Comparison of ENCODE assay signal across 21 mouse cellular contexts in genomic region chrX:8901906-8902472, GRCm38 (mm10). TPM values are rescaled to one million over a fixed set of nuclear protein-coding genes. Genes with fewer than 3 reads are reported as not detected.
DNase-seq lines count a peak whose midpoint lies in the region; ATAC-seq lines count a peak whose summit lies in the region.
"Had no signal": no experiment of that assay in that cellular context is flagged by ENCODE, and none has a peak within 500 bp of the region (broad histone marks: within the 10 kb centered on the region; RNA-seq: fewer than 3 reads in every experiment).

No protein-coding gene starts in this region.

- no peak overlapping the region for H3K9ac ChIP-seq in neural tube, embryonic 13.5 days
- no peak overlapping the region for H3K9ac ChIP-seq in hindbrain, embryonic 15.5 days
- no peak overlapping the region for H3K9ac ChIP-seq in neural tube, embryonic 15.5 days (replicated peaks)
- H3K9ac ChIP-seq in intestine, embryonic 15.5 days, result no peak overlapping the region
- H3K9ac ChIP-seq: liver, embryonic 13.5 days; neural tube, embryonic 12.5 days had no signal

- DNase-seq in cerebellum, postnatal 10 days, result peak; percentile 19 to 30
- DNase-seq in cerebellum, adult 9-10 months, result no peak
- DNase-seq in neural tube, embryonic 10.5 days (ENCODE audit: extremely low spot score, low spot score), result no peak
- DNase-seq in spleen, postnatal 4 days (ENCODE audit: low spot score in 2 of 2), result no peak
- DNase-seq: B cell, adult 2 months; cerebellum, adult 9-11 months; gastrocnemius, postnatal 36 days; liver, embryonic 13.5 days; right cerebral cortex, postnatal 14 days; thymus, postnatal 36 days had no signal

- H3K4me3 ChIP-seq in neural tube, embryonic 13.5 days, result no peak overlapping the region
- H3K4me3 ChIP-seq in hindbrain, embryonic 15.5 days, result no peak overlapping the region
- H3K4me3 ChIP-seq in neural tube, embryonic 15.5 days (replicated peaks), result no peak overlapping the region
- no peak overlapping the region for H3K4me3 ChIP-seq in intestine, embryonic 15.5 days (replicated peaks)
- H3K4me3 ChIP-seq: liver, embryonic 13.5 days; neural tube, embryonic 12.5 days had no signal

- WGBS in neural tube, embryonic 13.5 days, result 27% methylated on average over 7 of the region's 7 CpGs
- WGBS in hindbrain, embryonic 15.5 days, result 33% methylated on average over 7 of the region's 7 CpGs
- 46% methylated on average over 7 of the region's 7 CpGs for WGBS in neural tube, embryonic 15.5 days
- 36% methylated on average over 7 of the region's 7 CpGs for WGBS in intestine, embryonic 15.5 days

- no peaks in the 10 kb centered on the region for H3K27me3 ChIP-seq in neural tube, embryonic 13.5 days
- no peaks in the 10 kb centered on the region for H3K27me3 ChIP-seq in hindbrain, embryonic 15.5 days
- no peaks in the 10 kb centered on the region for H3K27me3 ChIP-seq in neural tube, embryonic 15.5 days (replicated peaks)
- H3K27me3 ChIP-seq in intestine, embryonic 15.5 days (replicated peaks), result no peaks in the 10 kb centered on the region
- H3K27me3 ChIP-seq: liver, embryonic 13.5 days; neural tube, embryonic 12.5 days had no signal

- H3K27ac ChIP-seq in neural tube, embryonic 13.5 days (replicated peaks), result no peak overlapping the region
- H3K27ac ChIP-seq in hindbrain, embryonic 15.5 days (replicated peaks), result no peak overlapping the region
- no peak overlapping the region for H3K27ac ChIP-seq in neural tube, embryonic 15.5 days (replicated peaks)
- H3K27ac ChIP-seq in intestine, embryonic 15.5 days, result no peak overlapping the region
- H3K27ac ChIP-seq: liver, embryonic 13.5 days; neural tube, embryonic 12.5 days had no signal

- no peaks in the 10 kb centered on the region; the same call in 1 of the 2 replicates for H3K4me1 ChIP-seq in neural tube, embryonic 13.5 days (replicated peaks)
- H3K4me1 ChIP-seq in hindbrain, embryonic 15.5 days (replicated peaks), result peaks cover 4% of the 10 kb centered on the region; the same call in 1 of the 2 replicates
- H3K4me1 ChIP-seq in neural tube, embryonic 15.5 days, result peaks cover 6% of the 10 kb centered on the region
- no peaks in the 10 kb centered on the region for H3K4me1 ChIP-seq in intestine, embryonic 15.5 days (replicated peaks)
- H3K4me1 ChIP-seq: liver, embryonic 13.5 days; neural tube, embryonic 12.5 days had no signal

- no peak overlapping the region for H3K4me2 ChIP-seq in neural tube, embryonic 13.5 days
- no peak overlapping the region for H3K4me2 ChIP-seq in hindbrain, embryonic 15.5 days
- H3K4me2 ChIP-seq in neural tube, embryonic 15.5 days, result no peak overlapping the region
- H3K4me2 ChIP-seq in intestine, embryonic 15.5 days (replicated peaks), result no peak overlapping the region
- H3K4me2 ChIP-seq: heart, embryonic 11.5 days; liver, embryonic 13.5 days; neural tube, embryonic 12.5 days had no signal

- ATAC-seq in neural tube, embryonic 13.5 days (ENCODE audit: low read depth), result 0 out of 2 replicates have a peak, but pooled peaks have one; percentile 40
- ATAC-seq in hindbrain, embryonic 15.5 days (ENCODE audit: low FRiP score, low read depth), result peak; percentile 76
- peak; percentile 24; the same call in 1 of the 2 replicates for ATAC-seq in neural tube, embryonic 15.5 days (ENCODE audit: low FRiP score)
- ATAC-seq in intestine, embryonic 15.5 days, result no peak
- ATAC-seq: intestine, postnatal 0 days; lung, postnatal 0 days had no signal

- no peaks in the 10 kb centered on the region for H3K9me3 ChIP-seq in neural tube, embryonic 13.5 days
- H3K9me3 ChIP-seq in hindbrain, embryonic 15.5 days, result no peaks in the 10 kb centered on the region
- H3K9me3 ChIP-seq in neural tube, embryonic 15.5 days (replicated peaks), result no peaks in the 10 kb centered on the region
- no peaks in the 10 kb centered on the region for H3K9me3 ChIP-seq in intestine, embryonic 15.5 days
- H3K9me3 ChIP-seq: liver, embryonic 13.5 days; neural tube, embryonic 12.5 days had no signal

- no peaks in the 10 kb centered on the region for H3K36me3 ChIP-seq in neural tube, embryonic 13.5 days
- no peaks in the 10 kb centered on the region for H3K36me3 ChIP-seq in hindbrain, embryonic 15.5 days
- H3K36me3 ChIP-seq in neural tube, embryonic 15.5 days, result no peaks in the 10 kb centered on the region
- no peaks in the 10 kb centered on the region for H3K36me3 ChIP-seq in intestine, embryonic 15.5 days
- H3K36me3 ChIP-seq: liver, embryonic 13.5 days; neural tube, embryonic 12.5 days had no signal

RNA-seq across cellular contexts. Expression of gene B630019K06Rik, which starts 9.8 kb away (rescaled TPM):
- polyA plus RNA-seq in neural tube, embryonic 13.5 days (2015; fragmentation: Nextera tagmentation; extraction: Ambion mirVana), result 17.5 and 20.7 TPM in 2 replicates
- 26.2 and 28.8 TPM in 2 replicates for polyA plus RNA-seq in hindbrain, embryonic 15.5 days (2015; fragmentation: Nextera tagmentation; extraction: Ambion mirVana)
- 26.4 and 28.3 TPM in 2 replicates for polyA plus RNA-seq in neural tube, embryonic 15.5 days (2015; fragmentation: Nextera tagmentation; extraction: Ambion mirVana)
- 2.7 and 3.3 TPM in 2 replicates for polyA plus RNA-seq in intestine, embryonic 15.5 days (2015; fragmentation: Nextera tagmentation; extraction: Ambion mirVana)

RNA-seq across cellular contexts. Expression of gene Gm5751, which starts 27.9 kb away (rescaled TPM):
- polyA plus RNA-seq in neural tube, embryonic 13.5 days (2015; fragmentation: Nextera tagmentation; extraction: Ambion mirVana), result not detected in 2 replicates
- polyA plus RNA-seq in hindbrain, embryonic 15.5 days (2015; fragmentation: Nextera tagmentation; extraction: Ambion mirVana), result not detected in 2 replicates
- polyA plus RNA-seq in neural tube, embryonic 15.5 days (2015; fragmentation: Nextera tagmentation; extraction: Ambion mirVana), result not detected in 2 replicates
- polyA plus RNA-seq in intestine, embryonic 15.5 days (2015; fragmentation: Nextera tagmentation; extraction: Ambion mirVana), result not detected in 2 replicates
- polyA plus RNA-seq: frontal cortex, adult 2 months; heart, embryonic 11.5 days; intestine, postnatal 0 days; large intestine, adult 2 months; limb, embryonic 11.5 days; liver, embryonic 13.5 days; lung, postnatal 0 days; neural tube, embryonic 12.5 days had no signal

RNA-seq across cellular contexts. Expression of gene Gm6592, which starts 58.2 kb away (rescaled TPM):
- not detected in 2 replicates for polyA plus RNA-seq in neural tube, embryonic 13.5 days (2015; fragmentation: Nextera tagmentation; extraction: Ambion mirVana)
- not detected in 2 replicates for polyA plus RNA-seq in hindbrain, embryonic 15.5 days (2015; fragmentation: Nextera tagmentation; extraction: Ambion mirVana)
- polyA plus RNA-seq in neural tube, embryonic 15.5 days (2015; fragmentation: Nextera tagmentation; extraction: Ambion mirVana), result not detected in 2 replicates
- not detected in 2 replicates for polyA plus RNA-seq in intestine, embryonic 15.5 days (2015; fragmentation: Nextera tagmentation; extraction: Ambion mirVana)
- polyA plus RNA-seq: frontal cortex, adult 2 months; heart, embryonic 11.5 days; intestine, postnatal 0 days; large intestine, adult 2 months; limb, embryonic 11.5 days; liver, embryonic 13.5 days; lung, postnatal 0 days; neural tube, embryonic 12.5 days had no signal

Comparison
In these comparisons a context has a peak if more than half of its experiments do, and no peak if none do; other contexts are left out.
1. DNase-seq: peak in cerebellum, postnatal 10 days (2 of 2); none in cerebellum, adult 9-10 months (single experiment), neural tube, embryonic 10.5 days (single experiment) and spleen, postnatal 4 days (0 of 2).